Mouse (Mus musculus) layer of hippocampus, postnatal 10 days (tissue): ENCODE measurements around the gene Tnfsf13. TPM values are rescaled to one million over a fixed set of nuclear protein-coding genes. Genes with fewer than 3 reads are reported as not detected.

Experiments used
- DNase-seq, 2 experiments: peaks; one replicate each; pipeline ENCODE4 v3.0.0; 2021; ENCODE audit warnings: low spot score in 2 of 2
- total RNA-seq, 2 experiments: library from RNA; stranded (reverse); gene quantifications; 2 replicates each; pipeline ENCODE4 v1.2.3; 2021

The Tnfsf13 gene
- total RNA-seq, 2 experiments from 2014 or later = 1.1 to 1.2 TPM

- peak; percentile 96 to 97 for DNase-seq
Observed at GRCm38 (mm10) chr11:69681314-69682208, 4.0 kb downstream of the Tnfsf13 start, which contains the start of gene Senp3. Gene Senp3, minus strand, starts transcription at chr11:69682084.

GRCm38 (mm10) chr11:69680136-69680855, 5.3 kb downstream of the Tnfsf13 start:
- DNase-seq = no peak

GRCm38 (mm10) chr11:69679144-69679543, 6.4 kb downstream of the Tnfsf13 start:
- DNase-seq = no peak

GRCm38 (mm10) chr11:69672211-69672706, 13.3 kb downstream of the Tnfsf13 start, which contains the start of gene Eif4a1:
Gene Eif4a1, minus strand, starts transcription at chr11:69672423.
- DNase-seq = peak; percentile 100

GRCm38 (mm10) chr11:69671726-69672124, 13.9 kb downstream of the Tnfsf13 start:
- no peak for DNase-seq

- DNase-seq = peak; percentile 92 to 95
Observed at GRCm38 (mm10) chr11:69670786-69671725, 14.5 kb downstream of the Tnfsf13 start.

- DNase-seq = no peak
Observed at GRCm38 (mm10) chr11:69666665-69667005, 18.9 kb downstream of the Tnfsf13 start.

- peak; percentile 60 for DNase-seq
Observed at GRCm38 (mm10) chr11:69665961-69666664, 19.5 kb downstream of the Tnfsf13 start, which contains the start of gene Cd68. Gene Cd68, minus strand, starts transcription at chr11:69666153.

- DNase-seq = no peak
Observed at GRCm38 (mm10) chr11:69665457-69665960, 20.1 kb downstream of the Tnfsf13 start.

- no peak for DNase-seq
Observed at GRCm38 (mm10) chr11:69664841-69665240, 20.7 kb downstream of the Tnfsf13 start.

GRCm38 (mm10) chr11:69663795-69664194, 21.8 kb downstream of the Tnfsf13 start:
- DNase-seq = no peak

- DNase-seq = no peak
Observed at GRCm38 (mm10) chr11:69662967-69663671, 22.5 kb downstream of the Tnfsf13 start.

GRCm38 (mm10) chr11:69662213-69662966, 23.2 kb downstream of the Tnfsf13 start, which contains the start of gene Mpdu1:
Gene Mpdu1, minus strand, starts transcription at chr11:69662642.
- DNase-seq = peak; percentile 93 to 94

- no peak for DNase-seq
Observed at GRCm38 (mm10) chr11:69661221-69661881, 24.2 kb downstream of the Tnfsf13 start.

- DNase-seq = no peak
Observed at GRCm38 (mm10) chr11:69657462-69657881, 28.1 kb downstream of the Tnfsf13 start.

- no peak for DNase-seq
Observed at GRCm38 (mm10) chr11:69656617-69657461, 28.7 kb downstream of the Tnfsf13 start.

- no peak for DNase-seq
Observed at GRCm38 (mm10) chr11:69656065-69656455, 29.5 kb downstream of the Tnfsf13 start.
